Mouse (Mus musculus) neutrophil, adult 65 days (primary cell): ENCODE measurements around the gene Olfr9. TPM values are rescaled to one million over a fixed set of nuclear protein-coding genes. Genes with fewer than 3 reads are reported as not detected.

Experiments used
- total RNA-seq: library from RNA; stranded (reverse); gene quantifications from 2 replicates; pipeline ENCODE4 v1.2.4, GENCODE M21; 2023

The Olfr9 gene
- total RNA-seq = not detected in 2 replicates

DNA sequence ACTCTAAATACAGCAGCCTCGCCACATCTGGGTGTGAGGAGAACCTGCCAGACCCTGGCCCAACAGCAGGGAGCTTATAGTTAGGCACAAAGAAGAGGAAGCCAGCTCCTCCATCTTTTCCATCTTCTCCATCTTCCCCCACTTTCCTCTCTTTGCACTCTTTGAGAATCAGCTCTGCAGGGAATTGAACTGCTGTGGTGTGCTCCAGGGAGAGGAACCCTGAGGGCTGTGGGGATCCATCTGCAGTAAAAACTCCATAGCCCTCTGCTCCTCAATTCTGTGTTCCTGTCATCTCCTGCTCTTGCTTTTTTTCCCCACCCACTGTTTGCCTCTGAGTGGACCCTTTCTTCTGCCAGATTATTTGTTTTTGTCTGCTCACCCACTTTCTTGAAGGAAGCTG lies at the start of gene Olfr9:
Gene Olfr9, plus strand, starts transcription at position 301 of the 400 bp plus-strand sequence.

DNA sequence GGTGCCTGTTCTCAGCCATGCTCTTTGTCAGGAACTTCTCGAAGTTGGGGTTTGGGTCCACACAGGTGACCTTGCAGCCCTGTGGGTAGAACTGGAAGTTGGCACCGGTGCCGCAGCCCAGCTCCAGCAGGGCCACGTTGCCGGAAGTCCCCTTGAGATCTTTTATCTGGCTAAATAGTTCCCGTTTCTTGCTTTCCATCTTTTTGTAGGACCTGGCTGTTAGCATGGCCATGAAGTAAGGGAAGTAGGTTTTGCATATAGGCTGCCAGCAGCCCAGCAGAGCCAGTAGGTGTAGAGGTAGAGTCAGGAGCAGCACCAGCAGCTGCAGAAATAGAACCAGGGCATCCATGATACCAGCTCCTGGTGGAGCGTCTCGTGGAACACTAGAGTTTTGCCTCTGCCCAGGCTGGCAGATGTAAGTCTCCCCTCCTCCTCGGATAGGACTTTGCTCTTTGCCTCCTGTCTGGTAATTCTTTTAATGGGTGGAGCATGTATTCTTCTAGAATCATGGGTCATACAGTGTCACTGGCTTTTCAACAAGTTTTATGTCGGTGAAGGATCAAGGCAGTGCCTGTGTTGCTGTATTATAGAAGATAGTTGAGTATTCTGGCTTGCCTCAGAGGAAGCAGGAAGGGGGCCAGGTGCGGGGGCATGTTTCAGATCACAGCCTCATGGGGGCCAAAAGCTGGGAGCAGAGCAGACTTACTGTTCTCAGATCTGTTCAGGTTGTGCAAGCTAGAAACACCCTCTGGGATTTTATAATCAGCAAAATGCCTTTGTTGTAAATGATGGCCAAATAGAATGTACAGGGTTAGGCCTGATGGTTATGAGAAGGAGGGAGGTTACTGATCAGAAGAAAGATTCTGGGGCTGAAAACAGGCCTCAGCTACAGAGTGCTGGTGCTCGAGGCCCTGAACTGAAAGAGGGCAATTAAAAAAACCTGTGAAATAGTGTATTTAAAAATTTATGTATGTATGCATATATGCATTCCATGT lies 28.3 kb upstream of the Olfr9 start, which contains the start of gene Mettl7b:
Gene Mettl7b, minus strand, starts transcription at position 399 of the 995 bp plus-strand sequence.

DNA sequence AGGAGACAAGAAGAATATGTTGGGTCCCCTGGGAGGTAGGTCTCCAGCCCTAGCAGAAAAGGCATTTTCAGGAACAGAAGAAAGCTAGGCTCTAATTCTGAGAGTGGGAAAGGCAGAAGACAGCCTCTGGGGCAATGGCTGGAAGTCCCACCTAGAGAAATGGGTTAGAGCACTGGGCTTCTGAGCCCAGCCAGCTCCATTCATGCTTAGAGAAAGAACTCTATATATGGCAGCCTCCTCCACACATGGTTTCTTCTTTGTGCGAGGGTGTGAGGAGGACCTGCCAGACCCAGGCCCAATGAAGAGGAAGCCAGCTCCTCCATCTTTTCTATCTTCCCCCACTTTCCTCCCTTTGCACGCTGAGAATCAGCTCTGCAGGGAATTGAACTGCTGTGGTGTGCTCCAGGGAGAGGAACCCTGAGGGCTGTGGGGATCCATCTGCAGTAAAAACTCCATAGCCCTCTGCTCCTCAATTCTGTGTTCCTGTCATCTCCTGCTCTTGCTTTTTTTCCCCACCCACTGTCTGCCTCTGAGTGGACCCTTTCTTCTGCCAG lies 21.1 kb downstream of the Olfr9 start, which contains the start of gene Olfr763:
Gene Olfr763, plus strand, starts transcription at position 504 of the 554 bp plus-strand sequence.

DNA sequence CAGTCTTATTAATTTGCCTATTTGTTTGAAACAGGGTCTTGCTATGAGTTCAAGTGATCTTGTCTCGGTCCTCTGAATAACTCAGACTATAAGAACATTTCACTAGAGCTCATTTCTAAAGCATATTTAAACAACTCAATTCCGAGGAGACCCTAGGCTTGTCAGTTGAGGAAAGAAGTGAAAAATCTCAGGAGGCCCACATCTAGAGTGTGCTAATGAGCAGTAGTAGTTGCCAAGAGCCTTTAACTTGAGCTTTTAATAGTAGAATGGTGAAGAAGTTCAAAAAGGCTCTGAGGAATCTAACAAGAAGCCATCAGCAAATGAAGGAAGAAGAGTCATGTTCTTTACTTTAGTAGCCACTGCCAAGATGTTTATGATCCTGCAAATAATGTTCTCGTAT lies 50.6 kb downstream of the Olfr9 start, which contains the start of gene Olfr764-ps1:
Gene Olfr764-ps1, minus strand, starts transcription at position 101 of the 400 bp plus-strand sequence.

Other genes starting within 250 kb of the Olfr9 start
- gene Dgka, start 244.6 kb upstream of the Olfr9 start, total RNA-seq = 46.0 and 58.2 TPM in 2 replicates
- gene Pym1, start 241.5 kb upstream of the Olfr9 start, total RNA-seq = 23.9 and 25.2 TPM in 2 replicates
- gene Mmp19, start 198.5 kb upstream of the Olfr9 start, total RNA-seq = 4.7 and 6.9 TPM in 2 replicates
- gene Dnajc14, start 185.4 kb upstream of the Olfr9 start, total RNA-seq = 59.9 and 86.6 TPM in 2 replicates
- gene Tmem198b, start 185.1 kb upstream of the Olfr9 start, total RNA-seq = 5.1 and 5.8 TPM in 2 replicates
- gene Sarnp, start 172.1 kb upstream of the Olfr9 start, total RNA-seq = 24.9 and 29.6 TPM in 2 replicates
- 20.0 and 24.0 TPM in 2 replicates for gene Ormdl2, start 167.8 kb upstream of the Olfr9 start, total RNA-seq
- gene Gdf11, start 97.7 kb upstream of the Olfr9 start, total RNA-seq = 0.09 and 0.16 TPM in 2 replicates
- 149 and 180 TPM in 2 replicates for gene Cd63, start 88.4 kb upstream of the Olfr9 start, total RNA-seq
- 3.3 and 5.5 TPM in 2 replicates for gene Rdh5, start 66.5 kb upstream of the Olfr9 start, total RNA-seq
- 81.6 and 81.7 TPM in 2 replicates for gene Bloc1s1, start 65.4 kb upstream of the Olfr9 start, total RNA-seq
- gene Itga7, start 55.6 kb upstream of the Olfr9 start, total RNA-seq = 0.13 TPM in 1 of 2 replicates, not detected in the other
- gene Mettl7b, start 28.4 kb upstream of the Olfr9 start, total RNA-seq = not detected in 2 replicates
- not detected in 2 replicates for gene Olfr763, start 21.4 kb downstream of the Olfr9 start, total RNA-seq
- gene Olfr764-ps1, start 50.5 kb downstream of the Olfr9 start, total RNA-seq = not detected in 2 replicates
- gene Olfr765, start 60.6 kb downstream of the Olfr9 start, total RNA-seq = not detected in 2 replicates
- gene Olfr766-ps1, start 79.5 kb downstream of the Olfr9 start, total RNA-seq = not detected in 2 replicates
- 0.09 TPM in 1 of 2 replicates, not detected in the other for gene Olfr767, start 93.5 kb downstream of the Olfr9 start, total RNA-seq
- gene Olfr768, start 109.9 kb downstream of the Olfr9 start, total RNA-seq = not detected in 2 replicates
- not detected in 2 replicates for gene Olfr769, start 128.4 kb downstream of the Olfr9 start, total RNA-seq
- gene Olfr770, start 149.6 kb downstream of the Olfr9 start, total RNA-seq = not detected in 2 replicates
- not detected in 2 replicates for gene Olfr771, start 175.3 kb downstream of the Olfr9 start, total RNA-seq
- not detected in 2 replicates for gene Olfr772, start 188.5 kb downstream of the Olfr9 start, total RNA-seq
- gene Olfr773, start 198.0 kb downstream of the Olfr9 start, total RNA-seq = not detected in 2 replicates
- not detected in 2 replicates for gene Olfr774, start 246.8 kb downstream of the Olfr9 start, total RNA-seq